Mouse (Mus musculus): ENCODE results near the gene Hoxb1.

- no peak; the same call in 1 of the 2 replicates for TF ChIP-seq CTCF (IDR thresholded peaks at IDR 0.05)
- no peak for TF ChIP-seq EP300 (IDR thresholded peaks at IDR 0.05)
Measured at GRCm38 (mm10) chr11:96397806-96398335, 32.3 kb downstream of the Hoxb1 start.

Measured in lung, postnatal 0 days (tissue).